ENCODE assay signal across 18 mouse cellular contexts in genomic region chr5:53018316-53018715, GRCm38 (mm10). TPM values are rescaled to one million over a fixed set of nuclear protein-coding genes. Genes with fewer than 3 reads are reported as not detected.
"Had no signal": no experiment of that assay in that cellular context is flagged by ENCODE, and none has a peak within 500 bp of the region (broad histone marks: within the 10 kb centered on the region; RNA-seq: fewer than 3 reads in every experiment).

No protein-coding gene starts in this region.

- H3K27me3 ChIP-seq: midbrain, embryonic 12.5 days; neural tube, embryonic 12.5 days; stomach, embryonic 15.5 days had no signal

- H3K9ac ChIP-seq: lung, embryonic 14.5 days; midbrain, embryonic 12.5 days; neural tube, embryonic 12.5 days; stomach, embryonic 15.5 days had no signal

- DNase-seq: lung, adult 18-20 months; lung, postnatal 10 days; lung, postnatal 4 days; midbrain, embryonic 14.5 days; right cerebral cortex, postnatal 14 days; spleen, adult 18-20 months; thymus, adult 2 months; thymus, postnatal 25 days; thymus, postnatal 4 days had no signal

- H3K36me3 ChIP-seq: midbrain, embryonic 10.5 days; midbrain, embryonic 12.5 days; neural tube, embryonic 12.5 days; stomach, embryonic 15.5 days had no signal

- H3K9me3 ChIP-seq: midbrain, embryonic 10.5 days; midbrain, embryonic 12.5 days; neural tube, embryonic 12.5 days; stomach, embryonic 15.5 days had no signal

- H3K27ac ChIP-seq: midbrain, embryonic 10.5 days; midbrain, embryonic 12.5 days; neural tube, embryonic 12.5 days; stomach, embryonic 15.5 days; stomach, postnatal 0 days had no signal

- H3K4me2 ChIP-seq: lung, embryonic 14.5 days; midbrain, embryonic 12.5 days; neural tube, embryonic 12.5 days; stomach, embryonic 15.5 days had no signal

- ATAC-seq: midbrain, embryonic 16.5 days had no signal

- H3K4me1 ChIP-seq: midbrain, embryonic 12.5 days; neural tube, embryonic 12.5 days; stomach, embryonic 15.5 days had no signal

- H3K4me3 ChIP-seq: midbrain, embryonic 10.5 days; midbrain, embryonic 12.5 days; myocyte; neural tube, embryonic 12.5 days; stomach, embryonic 15.5 days had no signal

RNA-seq across cellular contexts. Expression of gene Slc34a2, which starts 19.6 kb away (rescaled TPM):
- polyA plus RNA-seq: midbrain, embryonic 10.5 days; midbrain, embryonic 12.5 days; midbrain, embryonic 14.5 days; myocyte; neural tube, embryonic 12.5 days; neural tube, embryonic 14.5 days had no signal
